Mouse (Mus musculus) spleen, postnatal 14 days (tissue): ENCODE results near the gene Napb.
"Not testable (repeated sequence)": the region's sequence is repeated elsewhere in the genome, so short reads cannot be mapped to it uniquely, and the experiment has no call there.

ENCODE experiments used
- DNase-seq, 2 experiments: peaks; one replicate each; pipeline ENCODE4 v3.0.0; 2021 to 2022; ENCODE audit warnings: low spot score in 2 of 2

Gene Napb

GRCm38 (mm10) chr2:148732327-148733000, at the start of gene Napb:
Napb (minus strand) TSS chr2:148732467.
- DNase-seq: peak; percentile 33 to 38

- no peak for DNase-seq
Observed at GRCm38 (mm10) chr2:148781709-148782108, 49.4 kb upstream of the Napb start, which contains the start of gene 8030411F24Rik. 8030411F24Rik (plus strand) TSS chr2:148782009.

GRCm38 (mm10) chr2:148771397-148771796, 39.1 kb upstream of the Napb start, which contains the start of gene Cst11:
Cst11 (minus strand) TSS chr2:148771497.
- not testable (repeated sequence) for DNase-seq

GRCm38 (mm10) chr2:148763648-148764388, 31.6 kb upstream of the Napb start:
- DNase-seq: peak in 1 of 2 experiments; percentile 20

GRCm38 (mm10) chr2:148754310-148754846, 22.1 kb upstream of the Napb start:
- DNase-seq: no peak

- peak; percentile 9 to 56 for DNase-seq
Observed at GRCm38 (mm10) chr2:148751893-148752813, 19.9 kb upstream of the Napb start.

GRCm38 (mm10) chr2:148750058-148750457, 17.8 kb upstream of the Napb start, which contains the start of gene Cstl1:
Cstl1 (plus strand) TSS chr2:148750358.
- no peak for DNase-seq

GRCm38 (mm10) chr2:148743846-148744407, 11.7 kb upstream of the Napb start:
- no peak for DNase-seq

GRCm38 (mm10) chr2:148743001-148743400, 10.7 kb upstream of the Napb start:
- DNase-seq: no peak

GRCm38 (mm10) chr2:148731614-148732326, 497 bp downstream of the Napb start:
- DNase-seq: no peak

- DNase-seq: no peak
Observed at GRCm38 (mm10) chr2:148719271-148719995, 12.8 kb downstream of the Napb start.

GRCm38 (mm10) chr2:148717072-148717471, 15.2 kb downstream of the Napb start:
- DNase-seq: no peak

GRCm38 (mm10) chr2:148712326-148712725, 19.9 kb downstream of the Napb start:
- no peak for DNase-seq

- DNase-seq: no peak
Observed at GRCm38 (mm10) chr2:148707202-148707530, 25.1 kb downstream of the Napb start.

- no peak for DNase-seq
Observed at GRCm38 (mm10) chr2:148706409-148707201, 25.7 kb downstream of the Napb start.

- no peak for DNase-seq
Observed at GRCm38 (mm10) chr2:148698571-148698970, 33.7 kb downstream of the Napb start.

- DNase-seq: no peak
Observed at GRCm38 (mm10) chr2:148690781-148691180, 41.5 kb downstream of the Napb start.

- no peak for DNase-seq
Observed at GRCm38 (mm10) chr2:148690291-148690690, 42.0 kb downstream of the Napb start.
